8 mouse cellular contexts compared by ENCODE assay signal in the genomic region with DNA sequence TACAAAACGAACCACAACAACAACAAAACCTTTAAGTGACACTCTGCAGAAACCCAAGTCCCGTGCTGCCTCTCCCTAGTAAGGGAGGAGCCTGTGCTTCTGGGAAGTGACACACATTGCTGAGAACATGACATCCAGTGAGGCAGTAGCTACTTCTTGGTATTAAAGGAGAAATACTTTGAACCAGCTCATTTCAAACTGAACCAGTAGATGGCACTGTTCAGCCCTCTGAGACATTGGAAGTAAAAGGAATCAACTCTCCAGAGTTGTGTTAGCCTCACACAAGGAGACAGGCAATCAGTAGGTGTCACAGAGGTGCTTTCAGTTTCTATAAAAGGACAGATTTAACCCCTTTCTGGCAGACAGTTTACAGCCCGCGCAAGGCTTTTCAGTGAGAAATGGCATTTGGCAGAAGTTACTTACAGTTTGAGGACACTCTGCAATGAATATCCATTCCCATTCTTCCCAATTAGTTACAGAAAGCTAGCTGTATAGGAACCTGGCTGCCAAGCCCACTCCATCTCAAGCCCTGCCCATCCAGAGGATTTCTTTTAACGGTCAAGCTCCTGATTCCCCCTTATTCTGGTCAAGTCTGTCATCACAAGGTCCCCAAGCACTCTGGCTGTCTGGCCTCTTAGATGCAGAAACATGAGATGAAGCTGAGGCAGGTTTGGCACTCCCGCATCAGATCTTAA. TPM values are rescaled to one million over a fixed set of nuclear protein-coding genes. Genes with fewer than 3 reads are reported as not detected.
A peak's percentile ranks its signal among the peaks of the same experiment; 100 is the strongest.
DNase-seq lines count a peak whose midpoint lies in the region; TF ChIP-seq lines count a peak whose summit lies in the region.
"Had no signal": no experiment of that assay in that cellular context is flagged by ENCODE, and none has a peak within 500 bp of the region (broad histone marks: within the 10 kb centered on the region; RNA-seq: fewer than 3 reads in every experiment).

No protein-coding gene starts in this region.

- WGBS in cerebellum, adult 2 months = 32% methylated on average over 6 of the region's 6 CpGs

- H3K36me3 ChIP-seq in E14TG2a.4 (ENCODE audit: insufficient read depth, low read length) = no peaks in the 10 kb centered on the region

- H3K27me3 ChIP-seq in E14TG2a.4 (ENCODE audit: insufficient read depth, low read length) = no peaks in the 10 kb centered on the region
- H3K27me3 ChIP-seq in cerebellum, adult 2 months (ENCODE audit: control insufficient read depth, insufficient read depth, low read length) = no peaks in the 10 kb centered on the region

- peak; percentile 64 for TF ChIP-seq CTCF in E14TG2a.4 (conservative IDR thresholded peaks at IDR 0.05; ENCODE audit: low read length)
- peak; percentile 45; the same call in 1 of the 2 replicates for TF ChIP-seq CTCF in cerebellum, adult 2 months (IDR thresholded peaks at IDR 0.05; ENCODE audit: borderline replicate concordance, insufficient read depth, low read depth, low read length)

- no peak overlapping the region for H3K27ac ChIP-seq in cerebellum, adult 2 months (ENCODE audit: insufficient read depth, low read length)

- H3K4me3 ChIP-seq in E14TG2a.4 (replicated peaks; ENCODE audit: low read length) = no peak overlapping the region
- no peak overlapping the region for H3K4me3 ChIP-seq in cerebellum, adult 2 months (replicated peaks; ENCODE audit: insufficient read depth, low read depth, low read length)

- DNase-seq in A20 (ENCODE audit: low read depth, low spot score) = peak; percentile 53
- DNase-seq in cerebellum, adult 2 months = peak; percentile 15 to 43
- DNase-seq in frontal cortex, postnatal 10 days (ENCODE audit: low spot score in 2 of 2) = peak; percentile 25 to 41
- peak; percentile 74 for DNase-seq in layer of hippocampus, adult 11-12 months (ENCODE audit: low spot score)
- peak; percentile 72 for DNase-seq in lung, postnatal 10 days
- peak; percentile 5 to 43 for DNase-seq in right cerebral cortex, postnatal 36 days (ENCODE audit: low spot score in 2 of 2)

- TF ChIP-seq POLR2A in cerebellum, adult 2 months (IDR thresholded peaks at IDR 0.05; ENCODE audit: borderline replicate concordance, insufficient read depth, low read length) = no peak

- no peaks in the 10 kb centered on the region for H3K9me3 ChIP-seq in E14TG2a.4 (ENCODE audit: low read length)

- H3K4me1 ChIP-seq in E14TG2a.4 (replicated peaks; ENCODE audit: low read depth, low read length) = 0 out of 2 replicates have a peak, but pooled peaks cover 2% of the 10 kb centered on the region
- H3K4me1 ChIP-seq in cerebellum, adult 2 months (ENCODE audit: control insufficient read depth, insufficient read depth, low read length) = no peaks in the 10 kb centered on the region

RNA-seq across cellular contexts. Expression of a gene that starts 2.0 kb away (rescaled TPM):
- polyA plus RNA-seq in cerebellum, adult 2 months (2012; rRNA removed) = 0.10 and 0.13 TPM in 2 replicates
- polyA plus RNA-seq: heart, embryonic 16.5 days had no signal

Comparison
In these comparisons a context has a peak if more than half of its experiments do, and no peak if none do; other contexts are left out.
1. DNase-seq: peak in every context shown above with its lines; median percentile 74 in layer of hippocampus, adult 11-12 months; 72 in lung, postnatal 10 days; 53 in A20; 33 in frontal cortex, postnatal 10 days; 29 in cerebellum, adult 2 months; 24 in right cerebral cortex, postnatal 36 days.